Mouse (Mus musculus) neural tube, embryonic 14.5 days (tissue): Measurements from ENCODE around the gene Fbxo3. TPM values are rescaled to one million over a fixed set of nuclear protein-coding genes. Genes with fewer than 3 reads are reported as not detected.
"Not testable (repeated sequence)": the region's sequence is repeated elsewhere in the genome, so short reads cannot be mapped to it uniquely, and the experiment has no call there.

ENCODE experiments used
- ATAC-seq: fragments of 200-750 bp; cut with Nextera tagmentation; 2 replicates; pipeline ENCODE4 v1.8.0; 2017; ENCODE audit warnings: low read depth, mild to moderate bottlenecking, moderate TSS enrichment, moderate library complexity
- H3K27ac ChIP-seq: fragments of 300-500 bp; sonication (generic); 2 replicates; pipeline ENCODE4 v1.5.1; 2014; ENCODE audit warnings: low read depth, mild to moderate bottlenecking, control low read depth, low read length, moderate library complexity, mixed read lengths
- H3K27me3 ChIP-seq: fragments of 300-500 bp; sonication (generic); 2 replicates; pipeline ENCODE4 v1.6.1; 2014; ENCODE audit warnings: low read length; ENCODE audit not compliant: control insufficient read depth, insufficient read depth
- H3K36me3 ChIP-seq: fragments of 300-500 bp; sonication (generic); 2 replicates; pipeline ENCODE4 v1.6.1; 2014; ENCODE audit warnings: low read length, mixed read lengths; ENCODE audit not compliant: control insufficient read depth, insufficient read depth
- H3K4me1 ChIP-seq: fragments of 300-500 bp; sonication (generic); 2 replicates; pipeline ENCODE4 v1.6.1; 2014; ENCODE audit warnings: low read length; ENCODE audit not compliant: control insufficient read depth, insufficient read depth
- H3K4me2 ChIP-seq: fragments of 300-500 bp; sonication (generic); 2 replicates; pipeline ENCODE4 v1.6.1; 2014; ENCODE audit warnings: mild to moderate bottlenecking, low read depth, low read length, control low read depth
- H3K4me3 ChIP-seq: fragments of 300-500 bp; sonication (generic); 2 replicates; pipeline ENCODE4 v1.5.1; 2014; ENCODE audit warnings: low read depth, low read length, control low read depth, mixed read lengths
- H3K9ac ChIP-seq: fragments of 300-500 bp; sonication (generic); replicated peaks from 2 replicates; pipeline ENCODE4 v1.6.1; 2014; ENCODE audit warnings: low read depth, mild to moderate bottlenecking, control low read depth, low read length, mixed read lengths
- H3K9me3 ChIP-seq: fragments of 300-500 bp; sonication (generic); 2 replicates; pipeline ENCODE4 v1.6.1; 2016; ENCODE audit warnings: low read length; ENCODE audit not compliant: control insufficient read depth
- WGBS: fragments of 180-500 bp; shearing (Covaris S2); extraction: QIAGEN DNeasy Blood & Tissue Kit; methylation state at CpG from one replicate; pipeline ENCODE4 v1.1.7; 2014; 5-methylcytosine and 5-hydroxymethylcytosine counted together
- polyA plus RNA-seq: library from polyadenylated mRNA; unstranded; fragments of >200 nt; fragmentation: Nextera tagmentation; extraction: Ambion mirVana; gene quantifications from 2 replicates; pipeline ENCODE4 v1.2.1, GENCODE M21; 2014

Gene Fbxo3
- polyA plus RNA-seq, 1 experiment from 2014 or later, result 82.5 TPM

- H3K9ac ChIP-seq, H3K36me3 ChIP-seq, H3K4me1 ChIP-seq, H3K4me2 ChIP-seq, H3K4me3 ChIP-seq, ATAC-seq, H3K9me3 ChIP-seq, H3K27ac ChIP-seq, H3K27me3 ChIP-seq: not testable (repeated sequence)
- WGBS, result 70% methylated on average over 1 of the region's 1 CpGs
Measured at GRCm38 (mm10) chr2:104096796-104097195, 69.3 kb downstream of the Fbxo3 start.

- H3K4me3 ChIP-seq, H3K27me3 ChIP-seq, H3K4me2 ChIP-seq, H3K27ac ChIP-seq, H3K9ac ChIP-seq, H3K36me3 ChIP-seq, H3K9me3 ChIP-seq, ATAC-seq, H3K4me1 ChIP-seq: not testable (repeated sequence)
- WGBS, result 98% methylated on average over 4 of the region's 4 CpGs
Measured at GRCm38 (mm10) chr2:104097396-104097795, 69.9 kb downstream of the Fbxo3 start.

- Histone ChIP-seq H3K4me3 (no peak overlapping the region), H3K9ac (no peak overlapping the region), H3K9me3 (no peaks in the 10 kb centered on the region), H3K4me2 (no peak overlapping the region), H3K27me3 (no peaks in the 10 kb centered on the region), H3K4me1 (no peaks in the 10 kb centered on the region), H3K36me3 (no peaks in the 10 kb centered on the region), H3K27ac (no peak overlapping the region)
- 38% methylated on average over 3 of the region's 3 CpGs for WGBS
- no peak for ATAC-seq
Measured at GRCm38 (mm10) chr2:104098529-104099230, 71.2 kb downstream of the Fbxo3 start.

- ATAC-seq, result no peak
- Histone ChIP-seq H3K4me1 (no peaks in the 10 kb centered on the region), H3K27me3 (no peaks in the 10 kb centered on the region), H3K9me3 (no peaks in the 10 kb centered on the region), H3K27ac (no peak overlapping the region), H3K9ac (no peak overlapping the region), H3K4me2 (no peak overlapping the region), H3K4me3 (no peak overlapping the region), H3K36me3 (no peaks in the 10 kb centered on the region)
- 96% methylated on average over 2 of the region's 2 CpGs for WGBS
Measured at GRCm38 (mm10) chr2:104099231-104099585, 71.7 kb downstream of the Fbxo3 start.

- Histone ChIP-seq H3K4me2 (no peak overlapping the region), H3K4me3 (no peak overlapping the region), H3K27ac (no peak overlapping the region), H3K4me1 (no peaks in the 10 kb centered on the region), H3K9ac (no peak overlapping the region), H3K9me3 (no peaks in the 10 kb centered on the region), H3K27me3 (no peaks in the 10 kb centered on the region), H3K36me3 (no peaks in the 10 kb centered on the region)
- ATAC-seq, result no peak
- 69% methylated on average over 1 of the region's 1 CpGs for WGBS
Measured at GRCm38 (mm10) chr2:104099946-104100345, 72.4 kb downstream of the Fbxo3 start.

GRCm38 (mm10) chr2:104104800-104105199 is 77.3 kb downstream of the Fbxo3 start:
- Histone ChIP-seq H3K9ac (no peak overlapping the region), H3K27me3 (no peaks in the 10 kb centered on the region), H3K4me2 (no peak overlapping the region), H3K4me1 (no peaks in the 10 kb centered on the region), H3K4me3 (no peak overlapping the region), H3K27ac (no peak overlapping the region), H3K9me3 (no peaks in the 10 kb centered on the region), H3K36me3 (no peaks in the 10 kb centered on the region)
- WGBS, result 89% methylated on average over 6 of the region's 6 CpGs
- no peak for ATAC-seq

GRCm38 (mm10) chr2:104109021-104109420 is 81.5 kb downstream of the Fbxo3 start:
- ATAC-seq, H3K4me2 ChIP-seq, H3K9ac ChIP-seq, H3K9me3 ChIP-seq, H3K27me3 ChIP-seq, H3K4me1 ChIP-seq, H3K4me3 ChIP-seq, H3K36me3 ChIP-seq, H3K27ac ChIP-seq: not testable (repeated sequence)
- 94% methylated on average over 2 of the region's 2 CpGs for WGBS

- ATAC-seq, result no peak
- Histone ChIP-seq H3K4me2 (no peak overlapping the region), H3K27ac (no peak overlapping the region), H3K27me3 (no peaks in the 10 kb centered on the region), H3K4me1 (no peaks in the 10 kb centered on the region), H3K9ac (no peak overlapping the region), H3K36me3 (no peaks in the 10 kb centered on the region), H3K9me3 (no peaks in the 10 kb centered on the region), H3K4me3 (no peak overlapping the region)
- 83% methylated on average over 2 of the region's 2 CpGs for WGBS
Measured at GRCm38 (mm10) chr2:104109528-104109927, 82.0 kb downstream of the Fbxo3 start.

- no peak for ATAC-seq
- H3K9me3 ChIP-seq, result no peaks in the 10 kb centered on the region
- H3K27ac ChIP-seq, result no peak overlapping the region
- no peaks in the 10 kb centered on the region for H3K27me3 ChIP-seq
- 92% methylated on average over 4 of the region's 4 CpGs for WGBS
- no peak overlapping the region for H3K4me3 ChIP-seq
- H3K4me2 ChIP-seq, result no peak overlapping the region
- H3K4me1 ChIP-seq, result no peaks in the 10 kb centered on the region
- H3K9ac ChIP-seq, result no peak overlapping the region
- no peaks in the 10 kb centered on the region for H3K36me3 ChIP-seq
Measured at GRCm38 (mm10) chr2:104110031-104110430, 82.5 kb downstream of the Fbxo3 start.
